In the genomic region with DNA sequence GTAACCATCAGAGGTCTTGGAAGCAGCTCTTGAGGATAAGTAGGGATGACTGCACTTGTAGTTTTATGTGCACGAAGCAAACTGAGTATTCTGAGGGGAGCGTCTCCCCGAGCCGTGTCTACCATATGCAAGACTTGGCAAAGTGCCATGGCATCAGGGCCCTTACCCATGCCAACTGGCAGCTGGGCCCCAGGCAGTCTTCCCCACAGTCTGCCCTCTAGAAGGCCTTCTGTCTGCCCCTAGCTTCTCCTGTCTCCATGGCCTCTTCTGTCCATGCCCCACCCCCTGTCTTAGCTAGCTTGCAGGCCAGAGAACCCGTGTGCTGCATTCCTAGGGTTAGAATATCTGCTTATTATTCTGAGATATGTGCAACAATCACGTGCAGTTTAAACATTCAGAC, we compare ENCODE assay signal across 10 mouse cellular contexts.
DNase-seq lines count a peak whose midpoint lies in the region; ATAC-seq lines count a peak whose summit lies in the region.
"Had no signal": no experiment of that assay in that cellular context is flagged by ENCODE, and none has a peak within 500 bp of the region (broad histone marks: within the 10 kb centered on the region; RNA-seq: fewer than 3 reads in every experiment).

No protein-coding gene starts in this region.

- no peak overlapping the region for H3K9ac ChIP-seq in lung, embryonic 16.5 days (ENCODE audit: low read length)
- H3K9ac ChIP-seq in embryonic facial prominence, embryonic 15.5 days: no peak overlapping the region
- H3K9ac ChIP-seq in midbrain, embryonic 15.5 days: no peak overlapping the region
- H3K9ac ChIP-seq: liver, embryonic 12.5 days had no signal

- peak; percentile 11 for DNase-seq in cerebellum, adult 9-11 months
- DNase-seq in lung, adult 18-20 months: no peak
- no peak for DNase-seq in kidney, postnatal 14 days

- WGBS in lung, embryonic 16.5 days: 41% methylated on average over 6 of the region's 6 CpGs
- 28% methylated on average over 6 of the region's 6 CpGs for WGBS in embryonic facial prominence, embryonic 15.5 days
- 26% methylated on average over 6 of the region's 6 CpGs for WGBS in midbrain, embryonic 15.5 days

- H3K4me2 ChIP-seq in lung, embryonic 16.5 days (ENCODE audit: low read depth, low read length): no peak overlapping the region
- H3K4me2 ChIP-seq in embryonic facial prominence, embryonic 15.5 days (replicated peaks): no peak overlapping the region
- no peak overlapping the region for H3K4me2 ChIP-seq in midbrain, embryonic 15.5 days
- H3K4me2 ChIP-seq: liver, embryonic 12.5 days had no signal

- H3K27ac ChIP-seq in lung, embryonic 16.5 days (ENCODE audit: low read length): no peak overlapping the region
- no peak overlapping the region for H3K27ac ChIP-seq in embryonic facial prominence, embryonic 15.5 days (replicated peaks)
- no peak overlapping the region for H3K27ac ChIP-seq in midbrain, embryonic 15.5 days
- H3K27ac ChIP-seq: kidney, postnatal 0 days; liver, embryonic 12.5 days had no signal

- H3K4me3 ChIP-seq in lung, embryonic 16.5 days (ENCODE audit: low read length): no peak overlapping the region
- no peak overlapping the region for H3K4me3 ChIP-seq in embryonic facial prominence, embryonic 15.5 days (replicated peaks)
- no peak overlapping the region for H3K4me3 ChIP-seq in midbrain, embryonic 15.5 days
- H3K4me3 ChIP-seq: liver, embryonic 12.5 days had no signal

- H3K9me3 ChIP-seq in lung, embryonic 16.5 days (ENCODE audit: control insufficient read depth, low read length): no peaks in the 10 kb centered on the region
- H3K9me3 ChIP-seq in embryonic facial prominence, embryonic 15.5 days (replicated peaks): no peaks in the 10 kb centered on the region
- H3K9me3 ChIP-seq in midbrain, embryonic 15.5 days: no peaks in the 10 kb centered on the region
- H3K9me3 ChIP-seq: liver, embryonic 12.5 days had no signal

- H3K4me1 ChIP-seq in lung, embryonic 16.5 days (replicated peaks; ENCODE audit: control insufficient read depth, insufficient read depth, low read length): peaks cover 15% of the 10 kb centered on the region
- H3K4me1 ChIP-seq in embryonic facial prominence, embryonic 15.5 days: peaks cover 12% of the 10 kb centered on the region
- H3K4me1 ChIP-seq in midbrain, embryonic 15.5 days: peaks cover 27% of the 10 kb centered on the region
- H3K4me1 ChIP-seq: liver, embryonic 12.5 days had no signal

- H3K27me3 ChIP-seq in lung, embryonic 16.5 days (ENCODE audit: control insufficient read depth, insufficient read depth, low read depth, low read length): no peaks in the 10 kb centered on the region
- no peaks in the 10 kb centered on the region for H3K27me3 ChIP-seq in embryonic facial prominence, embryonic 15.5 days
- H3K27me3 ChIP-seq in midbrain, embryonic 15.5 days (replicated peaks): no peaks in the 10 kb centered on the region
- H3K27me3 ChIP-seq: liver, embryonic 12.5 days had no signal

- ATAC-seq in cerebellum, adult (ENCODE audit: insufficient number of reproducible peaks, low FRiP score, low TSS enrichment): no peak; the same call in 1 of the 2 replicates
- ATAC-seq in lung, embryonic 16.5 days (ENCODE audit: low read depth): peak; percentile 71
- peak; percentile 70; the same call in 1 of the 2 replicates for ATAC-seq in embryonic facial prominence, embryonic 15.5 days (ENCODE audit: insufficient number of reproducible peaks, low FRiP score, low TSS enrichment, low read depth)
- ATAC-seq in midbrain, embryonic 15.5 days (replicated peaks): 0 out of 2 replicates have a peak, but pooled peaks have one; percentile 64
- no peak for ATAC-seq in erythroid progenitor cell, adult 5-6 weeks (replicated peaks; ENCODE audit: low FRiP score, poor library complexity, severe bottlenecking)
- ATAC-seq: liver, embryonic 12.5 days had no signal

- H3K36me3 ChIP-seq in lung, embryonic 16.5 days (ENCODE audit: control insufficient read depth, insufficient read depth, low read length): no peaks in the 10 kb centered on the region
- H3K36me3 ChIP-seq in embryonic facial prominence, embryonic 15.5 days: no peaks in the 10 kb centered on the region
- no peaks in the 10 kb centered on the region for H3K36me3 ChIP-seq in midbrain, embryonic 15.5 days (replicated peaks)
- H3K36me3 ChIP-seq: liver, embryonic 12.5 days had no signal

Comparison
In these comparisons a context has a peak if more than half of its experiments do, and no peak if none do; other contexts are left out.
1. ATAC-seq: peak in lung, embryonic 16.5 days (single experiment), embryonic facial prominence, embryonic 15.5 days (single experiment) and midbrain, embryonic 15.5 days (single experiment); none in cerebellum, adult (single experiment) and erythroid progenitor cell, adult 5-6 weeks (single experiment).